Mouse (Mus musculus): ENCODE data around the gene Bnc2. TPM values are rescaled to one million over a fixed set of nuclear protein-coding genes. Genes with fewer than 3 reads are reported as not detected.

Gene Bnc2
- polyA plus RNA-seq, 1 experiment from 2014 or later = 34.6 TPM

DNA sequence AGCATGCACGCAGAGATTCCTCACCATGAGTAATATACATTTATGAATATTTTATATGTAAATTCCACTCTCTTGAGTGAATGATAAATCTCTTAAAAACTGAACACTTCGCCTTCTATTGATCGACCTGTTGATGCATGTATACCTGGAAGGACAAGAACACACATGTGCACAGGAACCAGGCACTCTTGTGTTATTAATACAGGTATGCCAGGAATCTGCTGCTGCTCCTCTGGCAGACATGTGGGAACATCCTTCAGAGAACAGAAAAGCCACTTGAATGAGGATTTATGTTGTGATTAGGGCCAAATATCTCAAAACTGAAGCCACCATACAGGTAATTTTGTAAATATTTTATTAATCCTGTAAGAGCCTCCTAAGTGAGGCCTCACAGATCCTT lies 357.7 kb downstream of the Bnc2 start:
- Histone ChIP-seq H3K4me1 (ENCODE audit: control insufficient read depth, insufficient read depth, low read length) (no peaks in the 10 kb centered on the region), H3K27ac (replicated peaks; ENCODE audit: low read depth, low read length) (peak overlapping the region; percentile 37; the same call in 1 of the 2 replicates), H3K27me3 (ENCODE audit: control insufficient read depth, insufficient read depth, low read length) (peaks cover 2% of the 10 kb centered on the region; the same call in 1 of the 2 replicates), H3K9me3 (ENCODE audit: control insufficient read depth, low read length) (no peaks in the 10 kb centered on the region), H3K4me3 (replicated peaks; ENCODE audit: low read depth, low read length) (no peak overlapping the region), H3K4me2 (ENCODE audit: low read length) (no peak overlapping the region), H3K9ac (replicated peaks; ENCODE audit: low read length) (no peak overlapping the region), H3K36me3 (ENCODE audit: control insufficient read depth, insufficient read depth, low read length) (no peaks in the 10 kb centered on the region)
- DNase-seq (no peak), ATAC-seq (ENCODE audit: low FRiP score, low TSS enrichment) (no peak)
- WGBS = 90% methylated on average over 3 of the region's 3 CpGs

- no peaks in the 10 kb centered on the region for H3K27me3 ChIP-seq (ENCODE audit: control insufficient read depth, insufficient read depth, low read length)
- H3K9ac ChIP-seq (replicated peaks; ENCODE audit: low read length) = no peak overlapping the region
- no peaks in the 10 kb centered on the region for H3K36me3 ChIP-seq (ENCODE audit: control insufficient read depth, insufficient read depth, low read length)
- H3K4me3 ChIP-seq (replicated peaks; ENCODE audit: low read depth, low read length) = no peak overlapping the region
- DNase-seq (no peak), ATAC-seq (ENCODE audit: low FRiP score, low TSS enrichment) (no peak)
- H3K9me3 ChIP-seq (ENCODE audit: control insufficient read depth, low read length) = no peaks in the 10 kb centered on the region
- peaks cover 6% of the 10 kb centered on the region; the same call in 1 of the 2 replicates for H3K4me1 ChIP-seq (ENCODE audit: control insufficient read depth, insufficient read depth, low read length)
- no peak overlapping the region for H3K27ac ChIP-seq (replicated peaks; ENCODE audit: low read depth, low read length)
- WGBS = 79% methylated on average over 2 of the region's 2 CpGs
- no peak overlapping the region for H3K4me2 ChIP-seq (ENCODE audit: low read length)
These were observed 363.7 kb downstream of the Bnc2 start for GRCm38 (mm10) chr4:84311371-84311770.

DNA sequence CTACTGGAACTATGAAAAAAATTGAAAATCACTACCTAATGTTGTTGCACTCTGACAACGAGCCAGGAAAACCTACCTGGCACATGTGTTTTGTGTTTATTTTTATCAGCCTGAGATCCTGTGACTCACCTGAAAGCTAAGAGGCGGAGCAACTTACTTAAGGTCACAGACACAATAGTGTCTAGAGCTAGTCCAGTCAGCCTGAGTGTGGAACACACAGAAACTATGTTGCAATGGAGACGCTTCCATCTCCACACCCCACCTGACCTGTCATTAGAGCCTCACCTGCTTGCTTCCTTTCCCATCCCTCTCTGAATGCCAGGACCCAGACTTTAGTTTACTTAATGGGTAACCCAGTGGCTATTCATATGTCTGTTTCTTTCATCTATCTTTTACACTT lies 364.2 kb downstream of the Bnc2 start:
- Histone ChIP-seq H3K4me3 (replicated peaks; ENCODE audit: low read depth, low read length) (no peak overlapping the region), H3K27ac (replicated peaks; ENCODE audit: low read depth, low read length) (no peak overlapping the region), H3K4me2 (ENCODE audit: low read length) (no peak overlapping the region), H3K27me3 (ENCODE audit: control insufficient read depth, insufficient read depth, low read length) (no peaks in the 10 kb centered on the region), H3K36me3 (ENCODE audit: control insufficient read depth, insufficient read depth, low read length) (no peaks in the 10 kb centered on the region), H3K9ac (replicated peaks; ENCODE audit: low read length) (no peak overlapping the region), H3K4me1 (ENCODE audit: control insufficient read depth, insufficient read depth, low read length) (peaks cover 6% of the 10 kb centered on the region; the same call in 1 of the 2 replicates), H3K9me3 (ENCODE audit: control insufficient read depth, low read length) (no peaks in the 10 kb centered on the region)
- no peak for DNase-seq
- ATAC-seq (ENCODE audit: low FRiP score, low TSS enrichment) = no peak
- 94% methylated on average over 3 of the region's 3 CpGs for WGBS

DNA sequence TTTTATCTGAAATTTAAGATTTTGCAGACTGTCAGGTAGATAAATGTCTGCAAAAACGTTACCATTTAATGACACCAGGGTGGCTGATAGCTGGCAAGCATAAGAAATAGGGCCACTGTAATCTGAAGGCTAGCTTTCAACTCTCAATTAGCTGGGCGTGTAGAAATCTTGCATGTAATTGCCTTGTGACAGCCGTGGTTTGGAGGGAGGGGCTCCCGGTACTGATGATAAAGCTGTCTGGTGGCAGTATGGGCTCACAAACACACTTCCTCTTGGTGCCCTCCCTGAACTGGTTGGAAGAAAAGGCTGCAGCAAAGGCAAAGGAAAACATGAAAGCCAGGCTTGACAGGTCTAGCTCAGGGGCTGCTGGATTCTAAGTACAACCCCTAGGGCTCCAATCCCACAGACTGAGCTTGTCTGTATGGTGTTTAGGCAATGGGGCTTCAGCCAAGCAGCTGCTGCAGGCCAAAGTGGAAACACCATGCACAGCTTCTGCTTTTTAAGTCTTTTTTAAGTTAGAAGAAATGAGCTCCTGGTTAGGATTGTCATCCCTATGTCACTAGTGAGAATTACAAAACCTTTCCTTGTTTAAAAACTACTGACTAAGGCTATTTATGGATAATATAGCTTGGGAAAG lies 366.7 kb downstream of the Bnc2 start:
- ATAC-seq (ENCODE audit: low FRiP score, low TSS enrichment) (no peak; the same call in 1 of the 2 replicates), DNase-seq (peak; percentile 42)
- no peak overlapping the region for H3K4me3 ChIP-seq (replicated peaks; ENCODE audit: low read depth, low read length)
- H3K4me2 ChIP-seq (ENCODE audit: low read length) = no peak overlapping the region
- H3K27ac ChIP-seq (replicated peaks; ENCODE audit: low read depth, low read length) = no peak overlapping the region
- H3K9me3 ChIP-seq (ENCODE audit: control insufficient read depth, low read length) = no peaks in the 10 kb centered on the region
- H3K9ac ChIP-seq (replicated peaks; ENCODE audit: low read length) = no peak overlapping the region
- 20% methylated on average over 4 of the region's 4 CpGs for WGBS
- no peaks in the 10 kb centered on the region for H3K36me3 ChIP-seq (ENCODE audit: control insufficient read depth, insufficient read depth, low read length)
- no peaks in the 10 kb centered on the region for H3K27me3 ChIP-seq (ENCODE audit: control insufficient read depth, insufficient read depth, low read length)
- H3K4me1 ChIP-seq (ENCODE audit: control insufficient read depth, insufficient read depth, low read length) = peaks cover 6% of the 10 kb centered on the region; the same call in 1 of the 2 replicates

- H3K36me3 ChIP-seq (ENCODE audit: control insufficient read depth, insufficient read depth, low read length) = no peaks in the 10 kb centered on the region
- peaks cover 6% of the 10 kb centered on the region; the same call in 1 of the 2 replicates for H3K4me1 ChIP-seq (ENCODE audit: control insufficient read depth, insufficient read depth, low read length)
- no peak for ATAC-seq (ENCODE audit: low FRiP score, low TSS enrichment)
- H3K4me3 ChIP-seq (replicated peaks; ENCODE audit: low read depth, low read length) = no peak overlapping the region
- DNase-seq = no peak
- no peak overlapping the region for H3K4me2 ChIP-seq (ENCODE audit: low read length)
- no peaks in the 10 kb centered on the region for H3K27me3 ChIP-seq (ENCODE audit: control insufficient read depth, insufficient read depth, low read length)
- no peak overlapping the region for H3K9ac ChIP-seq (replicated peaks; ENCODE audit: low read length)
- 79% methylated on average over 9 of the region's 9 CpGs for WGBS
- H3K27ac ChIP-seq (replicated peaks; ENCODE audit: low read depth, low read length) = no peak overlapping the region
- H3K9me3 ChIP-seq (ENCODE audit: control insufficient read depth, low read length) = no peaks in the 10 kb centered on the region
These were observed 368.0 kb downstream of the Bnc2 start for GRCm38 (mm10) chr4:84306928-84307606.

GRCm38 (mm10) chr4:84302949-84303348 lies 372.1 kb downstream of the Bnc2 start:
- no peak overlapping the region for H3K4me2 ChIP-seq (ENCODE audit: low read length)
- no peak overlapping the region for H3K27ac ChIP-seq (replicated peaks; ENCODE audit: low read depth, low read length)
- H3K27me3 ChIP-seq (ENCODE audit: control insufficient read depth, insufficient read depth, low read length) = no peaks in the 10 kb centered on the region
- WGBS = 88% methylated on average over 3 of the region's 3 CpGs
- H3K4me3 ChIP-seq (replicated peaks; ENCODE audit: low read depth, low read length) = no peak overlapping the region
- H3K9ac ChIP-seq (replicated peaks; ENCODE audit: low read length) = no peak overlapping the region
- DNase-seq = no peak
- no peaks in the 10 kb centered on the region for H3K36me3 ChIP-seq (ENCODE audit: control insufficient read depth, insufficient read depth, low read length)
- no peak for ATAC-seq (ENCODE audit: low FRiP score, low TSS enrichment)
- peaks cover 4% of the 10 kb centered on the region; the same call in 1 of the 2 replicates for H3K4me1 ChIP-seq (ENCODE audit: control insufficient read depth, insufficient read depth, low read length)
- H3K9me3 ChIP-seq (ENCODE audit: control insufficient read depth, low read length) = peaks cover 10% of the 10 kb centered on the region; the same call in 1 of the 2 replicates

GRCm38 (mm10) chr4:84285153-84285552 lies 389.9 kb downstream of the Bnc2 start:
- ATAC-seq (ENCODE audit: low FRiP score, low TSS enrichment) = no peak
- 77% methylated on average over 5 of the region's 5 CpGs for WGBS

DNA sequence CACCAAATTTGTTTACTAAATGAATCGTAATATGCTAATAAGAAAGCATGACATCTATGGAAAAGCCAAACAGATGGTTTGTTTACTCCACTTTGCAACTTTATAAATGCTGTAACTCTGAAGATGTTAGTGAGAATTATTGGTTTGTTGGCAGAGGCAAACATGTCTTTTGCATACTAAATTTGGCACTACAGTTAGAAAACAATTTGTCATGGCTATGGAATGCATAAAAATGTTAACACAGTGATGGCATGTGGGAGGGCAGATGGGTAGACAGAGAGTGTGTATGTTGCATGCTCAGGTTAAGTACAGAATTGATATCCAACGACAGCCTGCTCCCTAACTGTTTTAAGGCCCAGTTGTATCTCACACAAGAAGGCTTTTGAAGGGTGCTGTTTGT lies 392.4 kb downstream of the Bnc2 start:
- Histone ChIP-seq H3K27me3 (ENCODE audit: control insufficient read depth, insufficient read depth, low read length) (no peaks in the 10 kb centered on the region; the same call in 1 of the 2 replicates), H3K36me3 (ENCODE audit: control insufficient read depth, insufficient read depth, low read length) (no peaks in the 10 kb centered on the region), H3K4me1 (ENCODE audit: control insufficient read depth, insufficient read depth, low read length) (0 out of 2 replicates have a peak, but pooled peaks cover 5% of the 10 kb centered on the region), H3K4me2 (ENCODE audit: low read length) (no peak overlapping the region), H3K9ac (replicated peaks; ENCODE audit: low read length) (no peak overlapping the region), H3K4me3 (replicated peaks; ENCODE audit: low read depth, low read length) (no peak overlapping the region), H3K9me3 (ENCODE audit: control insufficient read depth, low read length) (no peaks in the 10 kb centered on the region), H3K27ac (replicated peaks; ENCODE audit: low read depth, low read length) (no peak overlapping the region)
- DNase-seq (no peak), ATAC-seq (ENCODE audit: low FRiP score, low TSS enrichment) (no peak)
- WGBS = 74% methylated on average over 2 of the region's 2 CpGs

More at GRCm38 (mm10) chr4:84285153-84285552, 389.9 kb downstream of the Bnc2 start:
- Histone ChIP-seq H3K4me2 (ENCODE audit: low read length) (no peak overlapping the region), H3K27ac (replicated peaks; ENCODE audit: low read depth, low read length) (no peak overlapping the region), H3K4me1 (ENCODE audit: control insufficient read depth, insufficient read depth, low read length) (0 out of 2 replicates have a peak, but pooled peaks cover 5% of the 10 kb centered on the region), H3K9me3 (ENCODE audit: control insufficient read depth, low read length) (no peaks in the 10 kb centered on the region), H3K4me3 (replicated peaks; ENCODE audit: low read depth, low read length) (no peak overlapping the region), H3K9ac (replicated peaks; ENCODE audit: low read length) (no peak overlapping the region), H3K27me3 (ENCODE audit: control insufficient read depth, insufficient read depth, low read length) (no peaks in the 10 kb centered on the region), H3K36me3 (ENCODE audit: control insufficient read depth, insufficient read depth, low read length) (no peaks in the 10 kb centered on the region)
- no peak for DNase-seq
